Mouse (Mus musculus) hindbrain, postnatal 0 days (tissue): ENCODE measurements at regions not wholly inside any gene's neighbourhood (a gene's known extent, or its start where the extent isn't known, plus 50 kb on each side); places are given as distances from the start of the nearest gene placed in this dataset.

Experiments used
- ATAC-seq: fragments of 200-750 bp; cut with Nextera tagmentation; 2 replicates; pipeline ENCODE4 v1.8.0; 2017; ENCODE audit warnings: mild to moderate bottlenecking, moderate TSS enrichment, moderate library complexity
- DNase-seq: peaks from one replicate; pipeline ENCODE4 v3.0.0-alpha.2; 2015; ENCODE audit warnings: low spot score
- H3K27ac ChIP-seq: fragments of 300-500 bp; sonication (generic); 2 replicates; pipeline ENCODE4 v1.5.1; 2014; ENCODE audit warnings: mild to moderate bottlenecking
- H3K27me3 ChIP-seq: fragments of 300-500 bp; sonication (generic); 2 replicates; pipeline ENCODE4 v1.6.1; 2014; ENCODE audit warnings: low read length, mixed read lengths; ENCODE audit not compliant: insufficient read depth
- H3K36me3 ChIP-seq: fragments of 300-500 bp; sonication (generic); 2 replicates; pipeline ENCODE4 v1.6.1; 2014; ENCODE audit warnings: low read length, mixed read lengths; ENCODE audit not compliant: insufficient read depth
- H3K4me1 ChIP-seq: fragments of 300-500 bp; sonication (generic); 2 replicates; pipeline ENCODE4 v1.6.1; 2014; ENCODE audit warnings: antibody characterized with exemption, low read length, mixed read lengths; ENCODE audit not compliant: insufficient read depth
- H3K4me2 ChIP-seq: fragments of 300-500 bp; sonication (generic); 2 replicates; pipeline ENCODE4 v1.6.1; 2014; ENCODE audit warnings: low read depth, mild to moderate bottlenecking, low read length, moderate library complexity, mixed read lengths
- H3K4me3 ChIP-seq: fragments of 300-500 bp; sonication (generic); 2 replicates; pipeline ENCODE4 v1.5.1; 2014; ENCODE audit warnings: low read length
- H3K9ac ChIP-seq: fragments of 300-500 bp; sonication (generic); replicated peaks from 2 replicates; pipeline ENCODE4 v1.6.1; 2014; ENCODE audit warnings: mild to moderate bottlenecking, low read length, moderate library complexity, mixed read lengths
- H3K9me3 ChIP-seq: fragments of 300-500 bp; sonication (generic); 2 replicates; pipeline ENCODE4 v1.6.1; 2016; ENCODE audit warnings: low read length, mixed read lengths
- CTCF ChIP-seq: IDR thresholded peaks from 2 replicates; pipeline ENCODE4 v1.5.1; 2016; ENCODE audit warnings: antibody characterized with exemption, control low read depth, low read depth
- WGBS: fragments of 180-500 bp; shearing (Covaris S2); extraction: QIAGEN DNeasy Blood & Tissue Kit; methylation state at CpG from one replicate; pipeline ENCODE4 v1.1.7; 2014; 5-methylcytosine and 5-hydroxymethylcytosine counted together

- Histone ChIP-seq H3K36me3 (no peaks in the 10 kb centered on the region), H3K27ac (no peak overlapping the region), H3K9ac (no peak overlapping the region), H3K9me3 (no peaks in the 10 kb centered on the region), H3K4me2 (no peak overlapping the region), H3K27me3 (no peaks in the 10 kb centered on the region), H3K4me3 (no peak overlapping the region), H3K4me1 (no peaks in the 10 kb centered on the region)
- 72% methylated on average over 8 of the region's 8 CpGs for WGBS
- no peak for ATAC-seq
- no peak for DNase-seq
- TF ChIP-seq CTCF = no peak
Observed at GRCm38 (mm10) chr5:75784998-75785593, 193.2 kb downstream of the Kdr start.

- H3K4me2 ChIP-seq = no peak overlapping the region
- ATAC-seq = no peak
Observed at GRCm38 (mm10) chr5:75770592-75770991, 195.9 kb downstream of the Kit start.

GRCm38 (mm10) chr5:75767213-75767612, 192.5 kb downstream of the Kit start:
- Histone ChIP-seq H3K9ac (no peak overlapping the region), H3K27me3 (no peaks in the 10 kb centered on the region), H3K4me1 (0 out of 2 replicates have a peak, but pooled peaks cover 5% of the 10 kb centered on the region), H3K36me3 (no peaks in the 10 kb centered on the region), H3K9me3 (no peaks in the 10 kb centered on the region), H3K27ac (no peak overlapping the region), H3K4me3 (no peak overlapping the region), H3K4me2 (no peak overlapping the region)
- WGBS = 72% methylated on average over 1 of the region's 1 CpGs
- DNase-seq = no peak
- no peak for ATAC-seq
- no peak for TF ChIP-seq CTCF

More at GRCm38 (mm10) chr5:75770592-75770991, 195.9 kb downstream of the Kit start:
- Histone ChIP-seq H3K9ac (no peak overlapping the region), H3K36me3 (no peaks in the 10 kb centered on the region), H3K27ac (no peak overlapping the region), H3K9me3 (no peaks in the 10 kb centered on the region), H3K4me3 (no peak overlapping the region), H3K27me3 (no peaks in the 10 kb centered on the region), H3K4me1 (no peaks in the 10 kb centered on the region)
- DNase-seq = no peak
- WGBS = 90% methylated on average over 5 of the region's 5 CpGs
- TF ChIP-seq CTCF = no peak

- H3K9me3 ChIP-seq = no peaks in the 10 kb centered on the region
- WGBS = 56% methylated on average over 6 of the region's 6 CpGs
- H3K4me1 ChIP-seq = 0 out of 2 replicates have a peak, but pooled peaks cover 5% of the 10 kb centered on the region
- TF ChIP-seq CTCF = no peak
- H3K36me3 ChIP-seq = no peaks in the 10 kb centered on the region
- DNase-seq = no peak
- no peaks in the 10 kb centered on the region for H3K27me3 ChIP-seq
- no peak overlapping the region for H3K4me3 ChIP-seq
- no peak for ATAC-seq
- H3K4me2 ChIP-seq = no peak overlapping the region
- H3K9ac ChIP-seq = no peak overlapping the region
- H3K27ac ChIP-seq = 0 out of 2 replicates have a peak overlapping the region, but pooled peaks have one; percentile 20
Observed at GRCm38 (mm10) chr5:75762374-75762773, 187.7 kb downstream of the Kit start.

GRCm38 (mm10) chr5:75761459-75762310, 187.0 kb downstream of the Kit start:
- no peak overlapping the region for H3K27ac ChIP-seq
- ATAC-seq (no peak), DNase-seq (no peak)
- no peak overlapping the region for H3K4me3 ChIP-seq
- H3K4me2 ChIP-seq = no peak overlapping the region
- H3K4me1 ChIP-seq = 0 out of 2 replicates have a peak, but pooled peaks cover 5% of the 10 kb centered on the region
- no peaks in the 10 kb centered on the region for H3K36me3 ChIP-seq
- H3K27me3 ChIP-seq = no peaks in the 10 kb centered on the region
- no peak for TF ChIP-seq CTCF
- 82% methylated on average over 11 of the region's 11 CpGs for WGBS
- no peaks in the 10 kb centered on the region for H3K9me3 ChIP-seq
- H3K9ac ChIP-seq = no peak overlapping the region

GRCm38 (mm10) chr5:75756168-75756567, 181.5 kb downstream of the Kit start:
- no peak for DNase-seq
- H3K9ac ChIP-seq = no peak overlapping the region
- 0 out of 2 replicates have a peak, but pooled peaks have one; percentile 38 for ATAC-seq
- no peaks in the 10 kb centered on the region for H3K9me3 ChIP-seq
- H3K4me1 ChIP-seq = 0 out of 2 replicates have a peak, but pooled peaks cover 3% of the 10 kb centered on the region
- no peak overlapping the region for H3K4me3 ChIP-seq
- H3K36me3 ChIP-seq = no peaks in the 10 kb centered on the region
- no peaks in the 10 kb centered on the region for H3K27me3 ChIP-seq
- H3K27ac ChIP-seq = no peak overlapping the region
- 36% methylated on average over 7 of the region's 7 CpGs for whole genome bisulfite sequencing
- TF ChIP-seq CTCF = no peak
- no peak overlapping the region for H3K4me2 ChIP-seq
